Mouse (Mus musculus) embryonic facial prominence, embryonic 14.5 days (tissue): ENCODE data around the gene Slc25a12. TPM values are rescaled to one million over a fixed set of nuclear protein-coding genes. Genes with fewer than 3 reads are reported as not detected.

Experiments used
- ATAC-seq: fragments of 200-750 bp; cut with Nextera tagmentation; 2 replicates; pipeline ENCODE4 v1.8.0; 2017; ENCODE audit warnings: low read depth, moderate number of reproducible peaks, moderate TSS enrichment
- DNase-seq: peaks from one replicate; pipeline ENCODE4 v3.0.0-alpha.2; 2015; ENCODE audit warnings: low spot score
- H3K27ac ChIP-seq: fragments of 300-500 bp; sonication (generic); replicated peaks from 2 replicates; pipeline ENCODE4 v1.5.1; 2014; ENCODE audit warnings: low read depth, mild to moderate bottlenecking, low read length, moderate library complexity
- H3K27me3 ChIP-seq: fragments of 300-500 bp; sonication (generic); replicated peaks from 2 replicates; pipeline ENCODE4 v1.6.1; 2014; ENCODE audit warnings: low read length; ENCODE audit not compliant: control insufficient read depth, insufficient read depth
- H3K36me3 ChIP-seq: fragments of 300-500 bp; sonication (generic); 2 replicates; pipeline ENCODE4 v1.6.1; 2014; ENCODE audit warnings: low read length, mixed read lengths; ENCODE audit not compliant: control insufficient read depth, insufficient read depth
- H3K4me1 ChIP-seq: fragments of 300-500 bp; sonication (generic); 2 replicates; pipeline ENCODE4 v1.6.1; 2014; ENCODE audit warnings: antibody characterized with exemption, low read length; ENCODE audit not compliant: control insufficient read depth, insufficient read depth
- H3K4me2 ChIP-seq: fragments of 300-500 bp; sonication (generic); 2 replicates; pipeline ENCODE4 v1.6.1; 2014; ENCODE audit warnings: low read depth, mild to moderate bottlenecking, low read length, moderate library complexity, mixed read lengths
- H3K4me3 ChIP-seq: fragments of 300-500 bp; sonication (generic); 2 replicates; pipeline ENCODE4 v1.5.1; 2014; ENCODE audit warnings: low read depth, mild to moderate bottlenecking, low read length
- H3K9ac ChIP-seq: fragments of 300-500 bp; sonication (generic); 2 replicates; pipeline ENCODE4 v1.6.1; 2014; ENCODE audit warnings: low read depth, mild to moderate bottlenecking, low read length, moderate library complexity, mixed read lengths
- H3K9me3 ChIP-seq: fragments of 300-500 bp; sonication (generic); 2 replicates; pipeline ENCODE4 v1.6.1; 2016; ENCODE audit warnings: low read length; ENCODE audit not compliant: control insufficient read depth
- WGBS: fragments of 180-500 bp; shearing (Covaris S2); extraction: QIAGEN DNeasy Blood & Tissue Kit; methylation state at CpG from one replicate; pipeline ENCODE4 v1.1.7; 2014; 5-methylcytosine and 5-hydroxymethylcytosine counted together
- polyA plus RNA-seq: library from polyadenylated mRNA; unstranded; fragments of >200 nt; fragmentation: Nextera tagmentation; extraction: Ambion mirVana; gene quantifications from 2 replicates; pipeline ENCODE4 v1.2.1, GENCODE M21; 2014

Slc25a12 gene
- polyA plus RNA-seq, 1 experiment from 2014 or later: 38.0 TPM

DNA sequence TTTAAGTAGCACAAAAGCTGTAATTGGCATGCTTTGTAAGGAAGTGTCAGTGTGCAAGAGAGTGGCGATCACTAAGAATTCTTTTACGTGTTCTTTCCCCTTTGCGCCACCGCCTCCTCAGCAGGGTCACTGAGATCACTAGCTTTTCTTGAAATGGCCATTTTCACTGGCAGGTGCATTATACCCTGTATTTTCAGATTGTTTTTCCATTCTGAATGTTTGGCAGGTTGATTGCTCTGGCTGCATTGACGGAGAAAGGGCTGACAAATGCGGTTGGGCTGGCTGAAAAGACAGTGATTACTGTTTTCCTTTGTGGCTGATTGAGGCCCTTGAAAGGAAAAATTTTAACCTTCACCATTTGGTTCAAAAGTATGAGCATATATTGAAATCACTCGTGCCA, 122.7 kb downstream of the Slc25a12 start:
- H3K4me2 ChIP-seq: no peak overlapping the region
- H3K9me3 ChIP-seq: no peaks in the 10 kb centered on the region
- no peaks in the 10 kb centered on the region for H3K27me3 ChIP-seq
- no peaks in the 10 kb centered on the region for H3K4me1 ChIP-seq
- 78% methylated on average over 7 of the region's 7 CpGs for WGBS
- DNase-seq: no peak
- H3K27ac ChIP-seq: no peak overlapping the region
- H3K36me3 ChIP-seq: peaks cover 55% of the 10 kb centered on the region
- H3K9ac ChIP-seq: no peak overlapping the region
- no peak for ATAC-seq
- H3K4me3 ChIP-seq: no peak overlapping the region

GRCm38 (mm10) chr2:71243058-71243672, 124.4 kb downstream of the Slc25a12 start:
- DNase-seq (no peak), ATAC-seq (no peak)
- Histone ChIP-seq H3K4me1 (no peaks in the 10 kb centered on the region), H3K9me3 (no peaks in the 10 kb centered on the region), H3K27ac (no peak overlapping the region), H3K4me2 (no peak overlapping the region), H3K27me3 (no peaks in the 10 kb centered on the region), H3K9ac (no peak overlapping the region), H3K4me3 (no peak overlapping the region), H3K36me3 (peaks cover 55% of the 10 kb centered on the region)
- 75% methylated on average over 9 of the region's 9 CpGs for WGBS

GRCm38 (mm10) chr2:71242180-71242579, 125.4 kb downstream of the Slc25a12 start:
- ATAC-seq (no peak), DNase-seq (no peak)
- peaks cover 52% of the 10 kb centered on the region for H3K36me3 ChIP-seq
- no peak overlapping the region for H3K4me3 ChIP-seq
- 85% methylated on average over 3 of the region's 3 CpGs for WGBS
- H3K4me1 ChIP-seq: no peaks in the 10 kb centered on the region
- H3K27ac ChIP-seq: no peak overlapping the region
- H3K9me3 ChIP-seq: no peaks in the 10 kb centered on the region
- no peaks in the 10 kb centered on the region for H3K27me3 ChIP-seq
- no peak overlapping the region for H3K4me2 ChIP-seq
- H3K9ac ChIP-seq: no peak overlapping the region

- 89% methylated on average over 2 of the region's 2 CpGs for WGBS
- Histone ChIP-seq H3K36me3 (peaks cover 54% of the 10 kb centered on the region), H3K27ac (no peak overlapping the region), H3K4me2 (no peak overlapping the region), H3K9ac (no peak overlapping the region), H3K9me3 (no peaks in the 10 kb centered on the region), H3K4me3 (no peak overlapping the region), H3K27me3 (no peaks in the 10 kb centered on the region), H3K4me1 (no peaks in the 10 kb centered on the region)
- ATAC-seq (no peak), DNase-seq (no peak)
Observed at GRCm38 (mm10) chr2:71241505-71241904, 126.0 kb downstream of the Slc25a12 start.

- peaks cover 52% of the 10 kb centered on the region for H3K36me3 ChIP-seq
- H3K9ac ChIP-seq: no peak overlapping the region
- no peak overlapping the region for H3K4me2 ChIP-seq
- ATAC-seq (no peak), DNase-seq (no peak)
- no peak overlapping the region for H3K4me3 ChIP-seq
- H3K4me1 ChIP-seq: no peaks in the 10 kb centered on the region
- no peaks in the 10 kb centered on the region for H3K27me3 ChIP-seq
- WGBS: 96% methylated on average over 6 of the region's 6 CpGs
- H3K27ac ChIP-seq: no peak overlapping the region
- H3K9me3 ChIP-seq: no peaks in the 10 kb centered on the region
Observed at GRCm38 (mm10) chr2:71236009-71236408, 131.5 kb downstream of the Slc25a12 start.

DNA sequence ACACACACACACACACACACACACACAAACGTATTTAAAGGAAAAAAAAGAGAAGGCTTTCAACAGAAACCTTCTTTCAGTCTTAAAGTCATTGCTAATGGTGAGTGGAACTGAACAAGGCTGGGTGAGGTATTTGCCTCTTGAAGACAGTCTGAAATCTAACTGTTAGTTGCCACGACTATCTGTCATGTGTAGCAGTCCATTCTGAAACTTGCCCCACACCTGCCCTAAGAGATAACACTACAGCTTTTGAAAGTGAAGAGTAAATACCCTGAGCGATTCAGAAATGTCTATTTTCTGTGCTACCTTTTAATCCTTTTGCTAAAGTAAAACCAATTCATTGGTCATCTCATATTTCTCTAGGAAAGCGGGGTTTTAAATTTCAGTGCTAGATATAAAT, 132.1 kb downstream of the Slc25a12 start:
- no peaks in the 10 kb centered on the region for H3K4me1 ChIP-seq
- 94% methylated on average over 4 of the region's 4 CpGs for WGBS
- H3K36me3 ChIP-seq: peaks cover 47% of the 10 kb centered on the region
- no peak overlapping the region for H3K4me3 ChIP-seq
- H3K4me2 ChIP-seq: no peak overlapping the region
- H3K27me3 ChIP-seq: no peaks in the 10 kb centered on the region
- ATAC-seq (no peak), DNase-seq (no peak)
- H3K27ac ChIP-seq: no peak overlapping the region
- H3K9me3 ChIP-seq: no peaks in the 10 kb centered on the region
- no peak overlapping the region for H3K9ac ChIP-seq

- Histone ChIP-seq H3K4me2 (no peak overlapping the region), H3K4me3 (no peak overlapping the region), H3K9me3 (no peaks in the 10 kb centered on the region), H3K9ac (no peak overlapping the region), H3K4me1 (no peaks in the 10 kb centered on the region), H3K36me3 (peaks cover 40% of the 10 kb centered on the region), H3K27ac (no peak overlapping the region), H3K27me3 (no peaks in the 10 kb centered on the region)
- 72% methylated on average over 2 of the region's 2 CpGs for WGBS
- no peak for DNase-seq
- ATAC-seq: no peak
Observed at GRCm38 (mm10) chr2:71232976-71233375, 134.6 kb downstream of the Slc25a12 start.

DNA sequence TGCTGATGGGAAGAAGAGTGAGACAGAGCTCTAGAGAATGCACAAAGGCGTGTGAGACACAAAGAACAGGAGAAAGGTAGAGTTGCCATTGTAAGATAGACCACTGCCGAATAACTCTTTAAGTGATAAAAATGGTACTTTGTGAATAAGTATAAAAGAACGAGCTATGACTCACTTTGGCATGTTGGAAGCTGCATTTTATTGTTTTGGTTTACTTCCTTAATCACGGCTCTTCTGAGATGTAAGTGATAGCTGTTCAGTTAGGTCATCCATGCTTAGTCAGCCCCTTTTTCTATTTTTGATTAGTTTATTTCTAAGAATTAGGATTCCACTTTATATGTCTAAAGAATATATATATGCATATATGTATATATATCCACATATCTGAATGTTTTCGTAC, 135.6 kb downstream of the Slc25a12 start:
- Histone ChIP-seq H3K36me3 (peaks cover 33% of the 10 kb centered on the region), H3K9ac (no peak overlapping the region), H3K9me3 (no peaks in the 10 kb centered on the region), H3K4me3 (no peak overlapping the region), H3K4me1 (0 out of 2 replicates have a peak, but pooled peaks cover 2% of the 10 kb centered on the region), H3K27me3 (no peaks in the 10 kb centered on the region), H3K4me2 (no peak overlapping the region), H3K27ac (no peak overlapping the region)
- WGBS: 87% methylated on average over 5 of the region's 5 CpGs
- DNase-seq: no peak
- no peak for ATAC-seq

DNA sequence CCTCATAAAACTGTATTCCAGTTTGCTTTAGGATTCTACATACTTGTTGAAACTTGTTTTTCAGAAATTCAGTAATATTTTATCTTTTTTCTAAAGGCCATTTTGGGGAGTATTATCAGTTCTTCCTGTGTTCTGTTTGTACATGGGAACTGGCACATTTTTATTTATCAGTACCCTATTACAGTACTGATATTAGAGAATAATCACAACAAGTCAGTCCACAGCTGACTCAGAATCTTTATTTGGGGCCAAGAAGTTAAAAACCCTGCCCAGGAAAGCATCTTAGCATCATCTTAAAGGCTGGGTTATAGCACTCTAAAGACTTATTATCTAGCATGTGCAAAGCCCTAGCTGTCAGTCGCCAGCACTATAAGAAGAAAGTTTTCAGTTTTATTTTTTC, 137.9 kb downstream of the Slc25a12 start:
- Histone ChIP-seq H3K36me3 (peaks cover 26% of the 10 kb centered on the region; the same call in 1 of the 2 replicates), H3K4me3 (no peak overlapping the region), H3K4me2 (no peak overlapping the region), H3K27ac (no peak overlapping the region), H3K27me3 (no peaks in the 10 kb centered on the region), H3K4me1 (0 out of 2 replicates have a peak, but pooled peaks cover 3% of the 10 kb centered on the region), H3K9me3 (no peaks in the 10 kb centered on the region), H3K9ac (no peak overlapping the region)
- no peak for ATAC-seq
- 98% methylated on average over 1 of the region's 1 CpGs for WGBS
- DNase-seq: no peak
